Mouse (Mus musculus) kidney, postnatal 14 days (tissue): ENCODE data around the gene Slc6a9.

Experiments used
- DNase-seq: peaks from one replicate; pipeline ENCODE4 v3.0.0; 2022; ENCODE audit warnings: mixed read lengths

The Slc6a9 gene

GRCm38 (mm10) chr4:117882701-117883691 lies 48.7 kb downstream of the Slc6a9 start, which contains the start of gene B4galt2:
B4galt2 (minus strand) TSS chr4:117883487.
- peak; percentile 68 for DNase-seq

DNA sequence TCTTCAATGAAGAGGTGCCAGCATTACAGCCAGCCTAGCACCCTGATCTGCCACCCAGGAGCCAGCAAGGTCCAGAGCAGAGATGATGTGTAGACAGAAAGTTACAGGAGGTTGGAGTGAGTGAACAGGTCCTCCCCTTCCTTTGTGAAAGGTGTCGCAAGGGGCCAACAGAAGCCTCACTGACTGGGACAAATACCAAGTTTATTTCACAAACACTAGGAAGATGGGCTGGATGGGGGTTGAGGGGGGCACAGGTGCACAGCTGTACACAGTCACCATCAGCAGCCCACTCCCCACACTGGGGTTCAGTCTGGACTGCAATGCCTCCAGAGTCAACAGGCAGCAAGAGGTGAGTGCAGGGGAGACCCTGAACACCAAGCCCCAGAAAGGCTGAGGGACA lies 49.8 kb downstream of the Slc6a9 start:
- no peak for DNase-seq

DNA sequence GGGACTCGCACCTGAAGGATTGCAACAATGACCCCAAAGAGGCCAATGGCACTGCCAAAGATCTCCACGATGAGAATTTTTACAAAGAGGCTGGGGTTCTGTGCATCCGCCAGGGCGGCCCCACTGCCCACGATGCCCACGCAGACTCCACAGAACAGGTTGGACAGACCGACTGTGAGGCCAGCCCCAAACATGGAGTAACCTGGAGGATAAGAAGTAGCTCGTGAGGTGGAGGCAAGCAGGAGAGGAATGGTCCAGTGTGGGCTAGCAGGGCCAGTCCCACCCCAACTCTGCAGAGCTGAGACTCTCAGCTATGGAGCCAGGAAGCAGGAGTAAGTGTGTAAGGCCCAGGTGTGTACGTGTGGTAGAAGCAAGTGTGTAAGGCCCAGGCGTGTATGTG lies 50.8 kb downstream of the Slc6a9 start:
- DNase-seq = no peak

DNA sequence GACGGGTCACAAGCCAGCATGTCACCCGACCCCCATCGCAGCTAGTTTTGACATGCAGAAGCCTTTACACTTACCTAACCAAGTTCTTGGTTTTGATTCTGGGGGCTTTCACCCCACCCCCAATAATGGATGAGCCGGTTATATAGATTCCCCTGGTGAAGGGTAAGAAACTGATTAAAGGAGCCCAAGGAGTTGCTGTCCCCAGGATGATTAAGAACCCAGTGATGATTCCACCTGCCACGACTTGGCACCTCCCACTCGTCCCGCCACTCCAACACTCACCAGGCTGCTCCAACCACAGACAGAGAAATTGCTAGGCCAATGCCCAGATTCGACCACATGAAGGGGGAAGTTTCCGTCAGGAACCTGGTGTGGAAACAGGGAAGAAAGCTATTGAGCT lies 51.7 kb downstream of the Slc6a9 start:
- no peak for DNase-seq

DNA sequence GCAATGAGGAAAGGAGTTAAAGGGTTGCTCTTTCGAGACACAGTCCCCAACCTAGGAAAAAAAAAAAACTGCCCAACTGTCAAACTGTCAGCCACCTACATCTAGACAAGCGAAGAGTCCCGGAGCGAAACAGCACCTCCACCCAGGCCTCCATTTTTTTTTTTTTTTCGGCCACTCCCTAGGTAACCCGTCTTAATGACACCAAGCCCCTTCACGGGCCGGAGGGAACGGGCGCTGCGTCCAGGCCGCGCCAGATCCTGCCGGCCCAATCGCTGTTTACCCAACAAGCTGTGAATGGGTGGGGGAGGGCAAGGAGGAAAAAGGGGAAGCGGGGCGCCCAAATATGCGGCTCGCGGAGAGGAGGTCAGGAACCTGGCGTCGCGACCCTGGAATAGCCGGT lies 52.3 kb downstream of the Slc6a9 start:
- no peak for DNase-seq

GRCm38 (mm10) chr4:117887133-117887532 lies 52.8 kb downstream of the Slc6a9 start, which contains the start of gene Atp6v0b:
Atp6v0b (minus strand) TSS chr4:117887333.
- DNase-seq = peak; percentile 97

DNA sequence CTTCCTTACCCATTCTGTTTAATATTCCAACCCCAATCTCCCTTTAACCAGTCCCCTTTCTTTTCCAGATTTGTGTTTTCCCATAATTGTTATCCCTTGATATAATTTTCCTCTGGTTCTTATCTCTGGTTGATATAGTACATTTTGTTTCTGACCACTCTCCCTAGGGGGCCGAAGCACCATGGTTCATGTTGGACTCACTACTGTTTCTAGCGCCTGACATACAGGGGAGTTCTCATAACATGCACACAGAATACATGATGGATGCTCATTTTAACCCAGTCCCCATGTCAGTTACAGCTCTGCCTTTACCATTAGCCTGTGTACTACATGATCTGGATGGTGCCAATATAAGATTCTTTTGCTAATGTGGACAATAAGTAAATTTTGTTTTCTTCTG lies 53.6 kb downstream of the Slc6a9 start:
- no peak for DNase-seq

DNA sequence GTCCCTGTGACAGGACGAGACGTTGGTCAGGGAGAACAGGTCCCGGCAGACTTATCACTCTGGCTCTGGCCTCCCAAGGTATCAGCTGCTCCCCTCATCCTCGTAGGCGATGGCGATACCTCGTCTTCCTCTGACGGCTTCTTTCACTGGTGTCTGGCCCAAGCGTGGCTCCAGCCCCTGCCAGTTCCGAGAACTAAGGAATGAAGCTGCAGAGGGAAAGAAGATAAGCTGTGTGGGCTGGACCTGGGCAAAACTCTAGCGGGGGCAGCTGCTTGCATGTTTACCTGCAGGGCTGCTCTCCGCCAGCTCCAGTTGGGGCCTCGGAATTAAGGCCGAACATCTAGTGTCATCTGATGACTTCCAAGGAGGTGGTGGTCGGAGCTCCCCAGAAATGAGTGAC lies 55.2 kb downstream of the Slc6a9 start:
- no peak for DNase-seq

DNA sequence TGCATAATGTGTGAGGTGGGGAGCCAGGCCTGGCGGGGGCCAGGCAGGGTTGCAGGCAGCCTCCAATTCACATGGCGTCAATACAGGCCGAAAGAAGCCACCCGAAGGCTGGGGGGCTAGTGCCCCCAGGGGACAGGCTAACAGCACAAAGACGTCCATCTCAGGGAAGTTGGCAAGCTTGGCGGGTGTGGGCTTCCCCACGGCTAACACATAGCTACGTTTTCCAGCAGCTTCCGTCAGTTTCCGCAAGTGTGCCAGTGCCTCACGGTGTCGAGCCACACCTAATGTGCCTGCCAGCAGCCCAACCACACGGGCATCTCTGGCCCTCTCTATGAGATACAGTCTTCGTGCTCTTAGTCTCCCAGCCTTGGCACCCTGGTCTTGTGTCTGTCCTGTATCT lies 55.7 kb downstream of the Slc6a9 start:
- DNase-seq = no peak

DNA sequence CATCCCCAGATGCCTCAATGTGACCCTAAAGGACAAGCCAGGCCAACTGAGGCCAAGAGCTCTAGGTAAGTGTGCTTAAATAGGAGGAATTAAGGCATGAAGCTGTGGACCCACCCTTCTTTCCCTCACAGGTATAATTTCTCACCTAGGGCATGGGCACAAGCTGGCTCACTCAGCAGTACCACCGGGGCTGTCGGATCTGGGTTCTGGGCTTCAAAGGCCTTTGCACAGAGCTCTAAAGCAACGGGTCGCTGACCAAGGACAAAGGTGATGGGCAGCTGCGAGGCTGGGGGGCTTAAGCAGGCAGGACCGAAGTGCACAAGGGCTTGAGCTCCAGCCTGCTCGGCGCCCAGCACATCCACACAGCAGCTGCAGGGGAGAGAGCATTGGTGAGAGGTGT lies 56.4 kb downstream of the Slc6a9 start:
- DNase-seq = no peak

- DNase-seq = peak; percentile 91
Measured at GRCm38 (mm10) chr4:117891738-117892161, 57.4 kb downstream of the Slc6a9 start, which contains the start of gene Dph2. Dph2 (minus strand) TSS chr4:117892032.

- peak; percentile 70 for DNase-seq
Measured at GRCm38 (mm10) chr4:117893376-117893775, 59.1 kb downstream of the Slc6a9 start.

- no peak for DNase-seq
Measured at GRCm38 (mm10) chr4:117894601-117895000, 60.3 kb downstream of the Slc6a9 start.

GRCm38 (mm10) chr4:117895339-117895738 lies 61.0 kb downstream of the Slc6a9 start:
- DNase-seq = no peak

DNA sequence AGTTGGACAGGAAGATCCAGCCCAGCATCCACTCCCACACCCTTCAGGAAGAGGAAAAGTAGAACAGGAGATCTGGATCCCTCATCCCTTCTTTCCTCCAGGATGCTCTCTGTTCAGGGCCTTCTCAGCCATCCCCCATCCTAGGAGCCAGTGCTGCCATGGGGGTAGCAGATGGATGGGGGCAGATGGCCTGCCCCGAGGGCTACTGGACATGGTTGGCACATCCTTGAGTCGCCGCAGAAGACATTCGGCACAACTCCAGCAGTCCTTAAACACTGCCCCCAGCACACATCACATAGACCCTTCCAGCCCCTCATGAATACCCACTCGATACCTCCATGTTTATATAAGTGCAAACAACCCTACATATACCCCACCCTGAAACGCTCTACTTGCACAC lies 61.7 kb downstream of the Slc6a9 start:
- no peak for DNase-seq

GRCm38 (mm10) chr4:117898111-117898510 lies 63.8 kb downstream of the Slc6a9 start:
- DNase-seq = no peak

DNA sequence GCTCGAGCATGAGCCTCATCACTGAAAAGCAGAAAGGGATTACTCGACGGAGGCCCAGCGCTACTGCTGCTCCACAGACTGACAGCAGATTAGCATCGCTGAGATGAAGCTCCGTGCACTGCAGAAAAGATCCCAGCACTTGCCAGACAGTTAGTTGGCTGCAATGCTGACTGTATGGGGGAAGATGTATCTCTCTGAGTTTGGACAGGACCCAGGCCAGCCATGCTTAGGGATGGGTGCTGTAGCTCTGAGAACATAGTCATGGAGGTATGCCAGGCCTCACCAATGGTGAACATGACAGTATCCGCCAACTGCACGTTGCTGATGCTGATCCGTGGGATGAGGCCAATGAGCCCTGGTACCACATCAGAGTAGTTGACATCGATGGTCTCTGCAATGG lies 69.8 kb downstream of the Slc6a9 start:
- DNase-seq = no peak

DNA sequence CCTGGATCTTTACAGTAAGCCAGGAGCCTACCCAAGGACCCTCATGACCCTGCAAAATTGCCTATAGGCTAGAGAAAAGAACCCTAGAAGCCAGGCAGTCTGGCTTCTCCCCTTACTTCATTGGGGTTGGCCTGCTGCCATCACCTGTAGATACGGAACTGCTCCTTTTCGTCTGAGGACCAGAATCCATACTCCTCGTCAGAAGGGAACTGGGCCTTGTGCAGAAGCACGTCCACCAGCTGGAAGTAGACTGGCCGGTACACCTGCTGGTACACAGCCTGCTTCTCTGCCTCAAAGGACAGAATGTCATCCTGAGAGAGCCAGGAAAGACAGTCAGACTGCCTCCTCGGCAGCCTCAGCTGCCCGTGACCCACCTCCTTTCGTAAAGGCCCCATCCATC lies 70.5 kb downstream of the Slc6a9 start:
- DNase-seq = no peak

GRCm38 (mm10) chr4:117906196-117906595 lies 71.9 kb downstream of the Slc6a9 start:
- no peak for DNase-seq

GRCm38 (mm10) chr4:117908834-117909453 lies 74.6 kb downstream of the Slc6a9 start:
- no peak for DNase-seq

DNA sequence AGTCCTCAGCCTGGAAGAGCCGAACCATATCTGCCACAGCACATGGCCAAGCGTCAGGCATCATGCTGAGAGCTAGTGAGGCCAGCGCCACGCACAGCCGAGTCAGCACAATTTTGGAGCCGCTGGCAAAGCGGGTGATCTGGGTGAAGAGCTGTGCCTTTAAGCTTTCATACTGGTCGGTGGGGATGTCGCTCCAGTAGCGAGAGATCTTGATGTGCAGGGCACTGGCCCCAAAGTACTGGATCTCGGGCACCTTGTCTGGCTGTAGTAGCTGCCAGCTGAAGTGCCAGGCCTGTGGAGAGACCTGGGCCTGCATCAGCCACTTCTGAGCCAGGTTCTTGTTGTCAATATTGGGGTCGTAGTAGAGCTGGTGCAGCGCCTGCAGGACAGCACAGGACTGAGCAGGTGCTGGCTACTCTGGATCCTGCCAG lies 77.8 kb downstream of the Slc6a9 start:
- DNase-seq = no peak

GRCm38 (mm10) chr4:117912685-117913273 lies 78.5 kb downstream of the Slc6a9 start:
- DNase-seq = no peak

DNA sequence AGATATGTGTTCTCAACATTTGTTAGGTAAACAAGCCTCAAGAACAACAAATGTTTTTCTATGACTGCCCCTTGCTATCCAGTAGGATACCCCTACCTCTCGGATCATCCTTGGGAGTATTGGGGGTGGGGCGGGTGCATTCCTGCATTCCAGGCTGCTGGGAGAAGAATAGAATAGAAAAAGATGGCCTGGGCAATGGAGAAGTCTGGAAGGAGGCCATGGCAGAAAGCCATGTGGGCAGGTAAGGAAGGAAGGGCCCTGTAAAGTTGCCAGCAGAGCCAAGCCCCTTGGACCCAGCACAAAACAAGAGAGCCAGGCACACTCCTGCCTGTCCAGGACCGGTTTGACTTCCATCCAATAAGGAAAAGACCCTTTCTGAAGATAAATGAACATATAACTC lies 79.1 kb downstream of the Slc6a9 start:
- DNase-seq = peak; percentile 77
